Mouse (Mus musculus): ENCODE measurements around the gene Acly.
A peak's percentile ranks its signal among the peaks of the same experiment; 100 is the strongest.

Acly gene

GRCm38 (mm10) chr11:100527458-100528374 is at the start of gene Acly:
Gene Acly (minus strand): TSS chr11:100528000.
- DNase-seq (ENCODE audit: low spot score): peak; percentile 99

GRCm38 (mm10) chr11:100576256-100576655 is 48.5 kb upstream of the Acly start:
- no peak for DNase-seq (ENCODE audit: low spot score)

GRCm38 (mm10) chr11:100575484-100575855 is 47.7 kb upstream of the Acly start:
- DNase-seq (ENCODE audit: low spot score): peak; percentile 82

- peak; percentile 73 for DNase-seq (ENCODE audit: low spot score)
Observed at GRCm38 (mm10) chr11:100574708-100575483, 47.1 kb upstream of the Acly start, which contains the start of gene Cnp. Gene Cnp (plus strand): TSS chr11:100574904.

GRCm38 (mm10) chr11:100574188-100574587 is 46.4 kb upstream of the Acly start:
- DNase-seq (ENCODE audit: low spot score): no peak

GRCm38 (mm10) chr11:100571202-100571567 is 43.4 kb upstream of the Acly start:
- DNase-seq (ENCODE audit: low spot score): peak; percentile 60

GRCm38 (mm10) chr11:100570430-100571201 is 42.8 kb upstream of the Acly start:
- DNase-seq (ENCODE audit: low spot score): peak; percentile 86

GRCm38 (mm10) chr11:100569789-100570188 is 42.0 kb upstream of the Acly start:
- no peak for DNase-seq (ENCODE audit: low spot score)

GRCm38 (mm10) chr11:100568692-100569091 is 40.9 kb upstream of the Acly start:
- DNase-seq (ENCODE audit: low spot score): no peak

- DNase-seq (ENCODE audit: low spot score): no peak
Observed at GRCm38 (mm10) chr11:100567815-100568245, 40.0 kb upstream of the Acly start.

GRCm38 (mm10) chr11:100567229-100567628 is 39.4 kb upstream of the Acly start:
- no peak for DNase-seq (ENCODE audit: low spot score)

GRCm38 (mm10) chr11:100564703-100565102 is 36.9 kb upstream of the Acly start:
- no peak for DNase-seq (ENCODE audit: low spot score)

GRCm38 (mm10) chr11:100564297-100564696 is 36.5 kb upstream of the Acly start:
- peak; percentile 73 for DNase-seq (ENCODE audit: low spot score)

GRCm38 (mm10) chr11:100561748-100562147 is 33.9 kb upstream of the Acly start:
- no peak for DNase-seq (ENCODE audit: low spot score)

- no peak for DNase-seq (ENCODE audit: low spot score)
Observed at GRCm38 (mm10) chr11:100559476-100559875, 31.7 kb upstream of the Acly start.

GRCm38 (mm10) chr11:100557563-100557962 is 29.8 kb upstream of the Acly start:
- no peak for DNase-seq (ENCODE audit: low spot score)

- DNase-seq (ENCODE audit: low spot score): peak; percentile 78
Observed at GRCm38 (mm10) chr11:100555583-100555982, 27.8 kb upstream of the Acly start.

- no peak for DNase-seq (ENCODE audit: low spot score)
Observed at GRCm38 (mm10) chr11:100552842-100553241, 25.0 kb upstream of the Acly start.

- no peak for DNase-seq (ENCODE audit: low spot score)
Observed at GRCm38 (mm10) chr11:100550101-100550500, 22.3 kb upstream of the Acly start.

GRCm38 (mm10) chr11:100549466-100549865 is 21.7 kb upstream of the Acly start:
- no peak for DNase-seq (ENCODE audit: low spot score)

GRCm38 (mm10) chr11:100548141-100548540 is 20.3 kb upstream of the Acly start:
- no peak for DNase-seq (ENCODE audit: low spot score)

- no peak for DNase-seq (ENCODE audit: low spot score)
Observed at GRCm38 (mm10) chr11:100546955-100547354, 19.2 kb upstream of the Acly start.

Data from layer of hippocampus, adult 11-12 months (tissue).